Mouse (Mus musculus) adrenal gland, postnatal 36 days (tissue): ENCODE measurements around the gene Nipal3. TPM values are rescaled to one million over a fixed set of nuclear protein-coding genes. Genes with fewer than 3 reads are reported as not detected.

Experiments
- microRNA-seq: library from miRNA; unstranded; fragments of <30 nt; microRNA quantifications from one replicate; pipeline ENCODE4 v1.2.0, GENCODE M21; 2021
- total RNA-seq, 2 experiments: library from RNA; stranded (reverse); gene quantifications; 2 replicates each; pipeline ENCODE4 v1.2.3; 2021

The Nipal3 gene
- total RNA-seq, 2 experiments from 2014 or later: 11.3 to 21.9 TPM

Small RNA genes lying within 50 kb of the gene (microRNA-seq; reads per million reads assigned to microRNA genes)
- not detected for gene Gm25317
- gene Mir700: 161 reads per million, percentile 57 among the genes with 10 or more reads in this experiment

Other genes with a start within 250 kb of the Nipal3 start
- gene Clic4, start 222.2 kb downstream of the Nipal3 start, total RNA-seq: 100 to 1,000 TPM in 1 of 2 experiments, 10 to 100 TPM in 1; 73.1 to 114 TPM
- 100 to 1,000 TPM; 101 to 125 TPM for gene Srrm1, start 141.7 kb downstream of the Nipal3 start, total RNA-seq
- not detected for gene Ncmap, start 96.8 kb downstream of the Nipal3 start, total RNA-seq
- gene Rcan3, start 61.2 kb downstream of the Nipal3 start, total RNA-seq: 10 to 100 TPM; 10.5 to 17.2 TPM
- under 1 TPM; 0.36 to 0.40 TPM for gene Stpg1, start 248 bp downstream of the Nipal3 start, total RNA-seq
- gene Grhl3, start 78.6 kb upstream of the Nipal3 start, total RNA-seq: not detected
- gene Ifnlr1, start 191.2 kb upstream of the Nipal3 start, total RNA-seq: under 1 TPM; 0.07 to 0.10 TPM
- gene Il22ra1, start 233.1 kb upstream of the Nipal3 start, total RNA-seq: 1 to 10 TPM in 1 of 2 experiments, under 1 TPM in 1; 0.17 to 1.9 TPM